Mouse (Mus musculus) left cerebral cortex, postnatal 4 days (tissue): ENCODE data around the gene Olfr898. TPM values are rescaled to one million over a fixed set of nuclear protein-coding genes. Genes with fewer than 3 reads are reported as not detected.

Experiments
- DNase-seq: peaks from one replicate; pipeline ENCODE4 v3.0.0-alpha.2; 2022
- intact Hi-C: fragments of 180-260 bp; cut with DNase I; formaldehyde crosslinking; loops from one replicate; pipeline ENCODE4 v1.15.1; 2025
- total RNA-seq, 2 experiments: library from RNA; stranded (reverse); gene quantifications; 2 replicates each; pipeline ENCODE4 v1.2.3; 2021

Gene Olfr898
- total RNA-seq, result not detected

DNA sequence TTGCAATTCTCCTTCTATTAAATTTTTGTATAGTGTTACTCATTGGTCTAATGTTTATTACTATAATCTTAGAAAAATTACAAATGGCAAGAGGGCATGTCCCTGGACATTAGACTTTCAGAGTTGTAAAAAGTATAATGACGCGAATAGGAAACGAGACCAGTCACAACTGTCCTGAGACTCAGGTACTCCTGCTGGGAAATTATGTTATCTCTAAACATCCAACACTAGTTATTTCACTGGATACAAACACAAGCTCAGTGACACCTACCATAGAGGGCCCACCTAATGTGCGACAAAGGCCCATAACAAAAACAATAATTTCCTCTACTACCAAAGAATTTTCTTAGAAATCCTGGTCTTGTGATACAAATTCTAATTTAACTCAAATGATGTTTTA, at the start of gene Olfr898:
Olfr898 (plus strand) TSS at position 301 of the 400 bp plus-strand sequence.
- DNase-seq, result no peak
- intact Hi-C loops, result no loop called here

DNA sequence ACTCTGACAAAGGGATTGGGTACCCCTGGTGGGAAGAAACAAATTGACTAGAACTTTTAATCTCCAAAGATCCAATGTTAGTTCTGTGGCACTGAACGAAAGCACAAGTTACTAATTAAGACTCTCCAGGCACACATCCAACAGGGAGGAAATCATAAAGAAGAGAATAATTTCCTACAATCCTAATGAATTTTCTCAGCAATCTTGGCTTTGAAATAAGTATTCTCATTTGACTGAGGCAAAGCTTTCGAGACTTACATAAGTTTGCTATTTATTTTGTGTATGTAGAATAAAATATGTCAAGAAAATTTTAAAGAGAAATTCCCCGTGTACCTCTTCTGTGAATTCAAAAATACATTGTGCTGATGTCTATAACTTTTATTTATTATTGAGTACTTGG, 19.5 kb upstream of the Olfr898 start, which contains the start of gene Olfr25:
Olfr25 (plus strand) TSS at position 301 of the 400 bp plus-strand sequence.
- intact Hi-C loops, result no loop called here
- no peak for DNase-seq

DNA sequence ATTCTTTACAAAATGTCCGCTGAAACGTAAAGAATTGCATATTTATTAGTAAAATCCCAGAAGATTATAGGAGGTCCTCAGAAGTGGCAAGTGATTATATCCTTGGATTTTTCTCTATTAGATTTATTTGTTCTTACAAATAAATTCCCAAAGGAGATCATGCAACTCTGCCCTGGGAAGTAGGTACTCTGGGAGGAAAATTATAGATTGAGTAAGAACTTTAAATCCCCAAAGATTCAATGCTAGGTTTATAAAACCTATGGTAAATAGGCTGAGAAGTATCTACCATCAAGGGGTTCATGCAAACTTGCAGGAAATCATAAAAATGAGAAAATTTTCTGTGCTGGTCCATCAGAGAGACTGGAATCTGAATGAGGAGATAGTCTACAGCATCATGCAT, 18.4 kb downstream of the Olfr898 start, which contains the start of gene Olfr250:
Olfr250 (plus strand) TSS at position 301 of the 400 bp plus-strand sequence.
- intact Hi-C loops, result no loop called here

DNA sequence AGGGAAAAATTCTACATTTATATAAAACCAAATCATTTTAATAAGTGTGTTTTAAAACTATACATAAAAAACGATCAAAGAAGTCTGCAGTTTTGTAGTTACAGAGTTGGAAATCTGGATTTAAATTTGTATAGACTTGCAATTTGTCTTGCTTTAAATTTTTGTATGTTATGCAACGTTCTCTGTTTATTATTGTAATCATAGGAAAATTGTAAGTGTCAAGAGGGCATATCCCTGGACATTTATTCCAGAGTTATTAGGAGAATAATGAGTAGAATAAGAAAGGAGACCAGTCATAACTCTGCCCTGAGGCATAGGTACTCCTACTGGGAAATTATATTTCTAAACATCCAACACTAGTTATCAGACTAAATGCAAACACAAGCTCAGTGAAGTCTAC, 28.6 kb downstream of the Olfr898 start, which contains the start of gene Olfr251:
Olfr251 (plus strand) TSS at position 301 of the 400 bp plus-strand sequence.
- intact Hi-C loops, result no loop called here

More for the DNA sequence above, 18.4 kb downstream of the Olfr898 start, which contains the start of gene Olfr250:
- no peak for DNase-seq

DNA sequence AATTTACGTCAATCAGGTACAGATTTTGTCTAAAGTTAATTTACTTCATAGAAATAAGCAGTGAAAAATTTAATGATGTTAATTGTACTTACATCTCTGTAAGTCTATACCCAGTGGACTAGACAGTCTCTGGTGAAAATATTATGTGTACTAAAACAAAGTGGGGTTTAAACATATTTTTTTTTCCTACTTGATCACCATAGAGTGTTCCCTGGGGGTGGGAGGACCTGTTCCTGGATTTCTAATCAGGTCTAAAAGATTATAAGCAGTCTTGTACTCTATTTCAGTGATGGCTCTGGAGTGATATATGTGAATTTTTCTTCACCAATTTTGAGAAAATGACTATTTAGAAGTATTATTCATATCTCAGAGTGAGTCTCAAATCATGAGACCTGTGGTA, 53.2 kb downstream of the Olfr898 start, which contains the start of gene Olfr147:
Olfr147 (plus strand) TSS at position 301 of the 400 bp plus-strand sequence.
- intact Hi-C loops, result no loop called here

More for the DNA sequence above, 28.6 kb downstream of the Olfr898 start, which contains the start of gene Olfr251:
- DNase-seq, result no peak

More for the DNA sequence above, 53.2 kb downstream of the Olfr898 start, which contains the start of gene Olfr147:
- no peak for DNase-seq

Other genes with a start within 250 kb of the Olfr898 start
- gene Olfr888, start 240.3 kb upstream of the Olfr898 start, total RNA-seq, result not detected
- gene Olfr889, start 233.2 kb upstream of the Olfr898 start, total RNA-seq, result not detected
- not detected for gene Olfr890, start 205.9 kb upstream of the Olfr898 start, total RNA-seq
- gene Olfr891, start 167.6 kb upstream of the Olfr898 start, total RNA-seq, result not detected
- not detected for gene Olfr893, start 140.0 kb upstream of the Olfr898 start, total RNA-seq
- not detected for gene Olfr894, start 130.4 kb upstream of the Olfr898 start, total RNA-seq
- not detected for gene Olfr143, start 95.6 kb upstream of the Olfr898 start, total RNA-seq
- gene Olfr895, start 80.6 kb upstream of the Olfr898 start, total RNA-seq, result not detected
- gene Olfr896-ps1, start 57.3 kb upstream of the Olfr898 start, total RNA-seq, result not detected
- gene Olfr25, start 19.4 kb upstream of the Olfr898 start, total RNA-seq, result not detected
- not detected for gene Olfr250, start 18.5 kb downstream of the Olfr898 start, total RNA-seq
- not detected for gene Olfr251, start 28.7 kb downstream of the Olfr898 start, total RNA-seq
- not detected for gene Olfr147, start 53.3 kb downstream of the Olfr898 start, total RNA-seq
- gene Olfr901, start 81.0 kb downstream of the Olfr898 start, total RNA-seq, result not detected
- gene Olfr902, start 99.2 kb downstream of the Olfr898 start, total RNA-seq, result not detected
- gene Olfr904, start 114.7 kb downstream of the Olfr898 start, total RNA-seq, result not detected
- gene Olfr905, start 122.7 kb downstream of the Olfr898 start, total RNA-seq, result not detected
- not detected for gene Olfr906, start 138.7 kb downstream of the Olfr898 start, total RNA-seq
- gene Olfr907, start 147.4 kb downstream of the Olfr898 start, total RNA-seq, result not detected
- not detected for gene Olfr911-ps1, start 173.2 kb downstream of the Olfr898 start, total RNA-seq
- not detected for gene Olfr910, start 189.4 kb downstream of the Olfr898 start, total RNA-seq
- not detected for gene Olfr912, start 231.8 kb downstream of the Olfr898 start, total RNA-seq
- gene Olfr913, start 244.3 kb downstream of the Olfr898 start, total RNA-seq, result not detected